Mouse (Mus musculus) cerebellum, adult 2 months (tissue): ENCODE results near the gene 3110082J24Rik.

Experiments
- CTCF ChIP-seq: fragments of 200-500 bp; IDR thresholded peaks from 2 replicates; pipeline ENCODE4 v1.5.1; 2011; ENCODE audit warnings: low read depth, mild to moderate bottlenecking, control low read depth, low read length, moderate library complexity, borderline replicate concordance; ENCODE audit not compliant: insufficient read depth
- POLR2A ChIP-seq: fragments of 200-500 bp; IDR thresholded peaks from 2 replicates; pipeline ENCODE4 v1.6.1; 2011; ENCODE audit warnings: low read length, control low read depth, borderline replicate concordance; ENCODE audit not compliant: insufficient read depth

GRCm38 (mm10) chr5:30155395-30155792 lies 49.5 kb upstream of the 3110082J24Rik start:
- TF ChIP-seq CTCF (no peak), POLR2A (no peak)
